Mouse (Mus musculus): ENCODE results near the gene Nobox. TPM values are rescaled to one million over a fixed set of nuclear protein-coding genes. Genes with fewer than 3 reads are reported as not detected.

The Nobox gene
- polyA plus RNA-seq, 1 experiment, result not detected

DNA sequence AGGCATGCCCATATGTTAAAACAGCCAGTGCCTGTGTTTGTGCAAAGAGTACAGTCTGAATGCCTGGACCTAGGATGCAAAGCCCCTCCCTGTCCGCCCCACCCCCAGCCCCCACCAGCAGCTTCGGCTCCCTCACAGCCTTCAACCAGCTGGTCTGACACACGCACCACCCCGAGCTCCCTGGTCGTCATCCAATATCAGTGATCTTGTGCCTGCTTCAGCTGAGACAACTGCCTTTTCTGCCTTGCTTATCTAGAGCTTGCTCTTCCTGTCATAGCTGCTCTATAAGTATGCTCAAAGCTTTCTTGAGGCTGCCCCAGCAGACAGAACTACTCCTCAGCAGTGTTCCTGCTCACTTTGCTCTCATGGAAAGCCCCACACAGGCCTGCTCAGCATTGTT lies 13.4 kb downstream of the Nobox start:
- H3K4me3 ChIP-seq (replicated peaks; ENCODE audit: control insufficient read depth, low read depth, low read length), result no peak overlapping the region
- H3K27ac ChIP-seq (ENCODE audit: control insufficient read depth, insufficient read depth, low read depth, low read length, poor library complexity), result no peak overlapping the region
- no peaks in the 10 kb centered on the region for H3K4me1 ChIP-seq (ENCODE audit: control insufficient read depth, insufficient read depth, low read length)
- 50% methylated on average over 5 of the region's 5 CpGs for WGBS
- TF ChIP-seq CTCF (IDR thresholded peaks at IDR 0.05; ENCODE audit: control insufficient read depth, insufficient read depth, low read length) (no peak), POLR2A (IDR thresholded peaks at IDR 0.05; ENCODE audit: borderline replicate concordance, control insufficient read depth, low read depth, low read length) (no peak)

GRCm38 (mm10) chr6:43293175-43293574 lies 16.2 kb downstream of the Nobox start:
- Histone ChIP-seq H3K4me1 (ENCODE audit: control insufficient read depth, insufficient read depth, low read length) (no peaks in the 10 kb centered on the region), H3K4me3 (replicated peaks; ENCODE audit: control insufficient read depth, low read depth, low read length) (no peak overlapping the region), H3K27ac (ENCODE audit: control insufficient read depth, insufficient read depth, low read depth, low read length, poor library complexity) (no peak overlapping the region)
- TF ChIP-seq POLR2A (IDR thresholded peaks at IDR 0.05; ENCODE audit: borderline replicate concordance, control insufficient read depth, low read depth, low read length) (no peak), CTCF (IDR thresholded peaks at IDR 0.05; ENCODE audit: control insufficient read depth, insufficient read depth, low read length) (no peak)
- 82% methylated on average over 7 of the region's 7 CpGs for WGBS

DNA sequence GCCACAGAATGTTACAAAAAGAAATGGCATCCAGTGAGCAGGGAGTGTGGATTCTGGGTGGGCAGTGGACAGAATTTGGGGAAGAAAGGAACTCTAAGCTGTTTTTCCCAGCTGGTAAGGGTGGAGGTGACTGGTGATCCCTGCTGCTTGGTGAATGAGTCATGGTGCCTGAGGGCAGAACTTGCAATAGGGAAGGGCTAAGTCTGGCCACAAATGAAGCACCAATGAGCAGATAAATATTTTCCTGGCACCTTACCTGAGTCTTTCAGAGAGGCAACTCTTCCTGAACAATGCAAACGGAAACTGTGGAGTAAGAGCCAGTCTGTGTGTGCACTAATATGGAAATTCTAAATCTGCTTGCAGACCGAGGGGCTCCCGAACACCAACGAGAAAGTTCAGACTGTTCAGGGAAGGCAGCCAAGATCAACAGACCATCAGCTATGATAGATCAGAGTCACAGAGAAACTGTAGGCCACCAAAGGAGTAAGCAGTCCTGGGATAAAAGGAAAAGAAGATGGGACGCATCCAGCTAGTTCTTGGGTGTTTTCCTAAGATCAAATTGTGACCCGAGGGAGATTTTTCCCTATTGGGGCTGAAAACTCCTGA lies 16.8 kb downstream of the Nobox start:
- TF ChIP-seq POLR2A (IDR thresholded peaks at IDR 0.05; ENCODE audit: borderline replicate concordance, control insufficient read depth, low read depth, low read length), result no peak
- no peak overlapping the region for H3K4me3 ChIP-seq (replicated peaks; ENCODE audit: control insufficient read depth, low read depth, low read length)
- H3K4me1 ChIP-seq (ENCODE audit: control insufficient read depth, insufficient read depth, low read length), result no peaks in the 10 kb centered on the region
- WGBS, result 76% methylated on average over 6 of the region's 6 CpGs
- no peak overlapping the region for H3K27ac ChIP-seq (ENCODE audit: control insufficient read depth, insufficient read depth, low read depth, low read length, poor library complexity)

DNA sequence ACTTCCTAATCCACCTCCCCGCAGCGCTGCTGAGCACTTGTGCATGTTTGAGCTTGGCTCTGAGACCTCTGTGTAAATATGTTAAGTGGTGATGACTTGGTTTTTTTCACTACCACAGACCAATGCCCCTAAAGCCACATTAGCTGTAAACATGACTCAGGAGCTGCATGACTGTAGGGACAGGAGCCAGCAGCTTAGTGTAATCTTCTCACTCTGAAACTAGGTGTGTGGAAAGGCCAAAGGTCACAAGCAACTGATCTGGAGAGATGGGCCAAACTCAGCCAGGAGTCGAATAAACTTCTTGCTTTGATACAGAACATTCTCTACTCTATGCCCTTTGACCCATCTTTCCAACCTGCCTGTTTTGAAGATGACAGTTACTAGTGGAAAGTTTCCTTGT lies 17.3 kb downstream of the Nobox start:
- no peak overlapping the region for H3K4me3 ChIP-seq (replicated peaks; ENCODE audit: control insufficient read depth, low read depth, low read length)
- no peak for TF ChIP-seq CTCF (IDR thresholded peaks at IDR 0.05; ENCODE audit: control insufficient read depth, insufficient read depth, low read length)
- TF ChIP-seq POLR2A (IDR thresholded peaks at IDR 0.05; ENCODE audit: borderline replicate concordance, control insufficient read depth, low read depth, low read length), result no peak
- WGBS, result 26% methylated on average over 3 of the region's 3 CpGs
- H3K27ac ChIP-seq (ENCODE audit: control insufficient read depth, insufficient read depth, low read depth, low read length, poor library complexity), result no peak overlapping the region
- no peaks in the 10 kb centered on the region for H3K4me1 ChIP-seq (ENCODE audit: control insufficient read depth, insufficient read depth, low read length)

- 85% methylated on average over 5 of the region's 5 CpGs for WGBS
- Histone ChIP-seq H3K27ac (ENCODE audit: control insufficient read depth, insufficient read depth, low read depth, low read length, poor library complexity) (no peak overlapping the region), H3K4me1 (ENCODE audit: control insufficient read depth, insufficient read depth, low read length) (no peaks in the 10 kb centered on the region), H3K4me3 (replicated peaks; ENCODE audit: control insufficient read depth, low read depth, low read length) (no peak overlapping the region)
- no peak for TF ChIP-seq POLR2A (IDR thresholded peaks at IDR 0.05; ENCODE audit: borderline replicate concordance, control insufficient read depth, low read depth, low read length)
- TF ChIP-seq CTCF (IDR thresholded peaks at IDR 0.05; ENCODE audit: control insufficient read depth, insufficient read depth, low read length), result no peak
Observed at GRCm38 (mm10) chr6:43280481-43280880, 28.9 kb downstream of the Nobox start.

GRCm38 (mm10) chr6:43278247-43278646 lies 31.1 kb downstream of the Nobox start:
- Histone ChIP-seq H3K4me3 (replicated peaks; ENCODE audit: control insufficient read depth, low read depth, low read length) (no peak overlapping the region), H3K4me1 (ENCODE audit: control insufficient read depth, insufficient read depth, low read length) (no peaks in the 10 kb centered on the region), H3K27ac (ENCODE audit: control insufficient read depth, insufficient read depth, low read depth, low read length, poor library complexity) (no peak overlapping the region)
- TF ChIP-seq POLR2A (IDR thresholded peaks at IDR 0.05; ENCODE audit: borderline replicate concordance, control insufficient read depth, low read depth, low read length) (no peak), CTCF (IDR thresholded peaks at IDR 0.05; ENCODE audit: control insufficient read depth, insufficient read depth, low read length) (no peak)

DNA sequence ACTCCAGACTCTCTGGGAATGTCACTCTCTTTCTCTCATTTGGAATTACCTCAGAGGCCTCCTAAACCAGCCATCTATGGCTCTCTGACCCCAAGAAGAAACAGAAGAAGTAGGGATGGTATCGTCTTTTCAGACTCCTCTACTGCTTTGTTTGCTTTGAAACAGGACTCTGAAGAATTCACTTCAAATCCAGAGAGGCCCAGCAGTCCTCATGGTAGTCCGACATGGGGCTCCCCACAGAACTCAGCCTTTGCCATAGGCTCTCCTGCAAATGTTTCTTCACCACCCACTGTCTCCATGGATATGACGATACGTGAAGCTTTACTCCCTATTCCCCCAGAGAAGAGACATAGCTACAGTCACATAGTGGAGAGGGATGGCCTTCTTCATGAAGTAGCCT lies 35.2 kb downstream of the Nobox start:
- no peaks in the 10 kb centered on the region for H3K4me1 ChIP-seq (ENCODE audit: control insufficient read depth, insufficient read depth, low read length)
- no peak overlapping the region for H3K4me3 ChIP-seq (replicated peaks; ENCODE audit: control insufficient read depth, low read depth, low read length)
- H3K27ac ChIP-seq (ENCODE audit: control insufficient read depth, insufficient read depth, low read depth, low read length, poor library complexity), result no peak overlapping the region
- no peak for TF ChIP-seq CTCF (IDR thresholded peaks at IDR 0.05; ENCODE audit: control insufficient read depth, insufficient read depth, low read length)
- no peak for TF ChIP-seq POLR2A (IDR thresholded peaks at IDR 0.05; ENCODE audit: borderline replicate concordance, control insufficient read depth, low read depth, low read length)
- WGBS, result 81% methylated on average over 4 of the region's 4 CpGs

DNA sequence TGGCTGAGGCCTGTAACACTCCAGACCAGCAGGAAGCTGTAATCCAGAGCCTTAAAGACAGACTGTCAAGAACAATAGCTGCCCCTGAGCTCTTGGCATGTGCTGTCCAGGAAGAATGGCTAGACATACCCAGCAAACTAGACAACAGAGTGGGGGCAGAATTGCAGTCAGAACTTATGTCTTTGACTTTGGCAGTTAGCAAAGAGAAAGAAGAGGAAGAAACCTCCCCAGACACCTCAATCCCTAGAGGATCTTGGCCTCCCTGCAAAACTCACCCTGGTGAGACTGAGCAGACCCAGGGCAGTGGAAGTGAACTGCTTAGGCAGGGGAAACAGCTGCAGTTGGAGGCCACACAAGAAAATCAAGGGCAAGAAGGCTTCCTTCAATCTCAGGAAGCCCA lies 36.8 kb downstream of the Nobox start:
- H3K4me3 ChIP-seq (replicated peaks; ENCODE audit: control insufficient read depth, low read depth, low read length), result no peak overlapping the region
- no peaks in the 10 kb centered on the region for H3K4me1 ChIP-seq (ENCODE audit: control insufficient read depth, insufficient read depth, low read length)
- TF ChIP-seq POLR2A (IDR thresholded peaks at IDR 0.05; ENCODE audit: borderline replicate concordance, control insufficient read depth, low read depth, low read length), result no peak
- no peak overlapping the region for H3K27ac ChIP-seq (ENCODE audit: control insufficient read depth, insufficient read depth, low read depth, low read length, poor library complexity)

DNA sequence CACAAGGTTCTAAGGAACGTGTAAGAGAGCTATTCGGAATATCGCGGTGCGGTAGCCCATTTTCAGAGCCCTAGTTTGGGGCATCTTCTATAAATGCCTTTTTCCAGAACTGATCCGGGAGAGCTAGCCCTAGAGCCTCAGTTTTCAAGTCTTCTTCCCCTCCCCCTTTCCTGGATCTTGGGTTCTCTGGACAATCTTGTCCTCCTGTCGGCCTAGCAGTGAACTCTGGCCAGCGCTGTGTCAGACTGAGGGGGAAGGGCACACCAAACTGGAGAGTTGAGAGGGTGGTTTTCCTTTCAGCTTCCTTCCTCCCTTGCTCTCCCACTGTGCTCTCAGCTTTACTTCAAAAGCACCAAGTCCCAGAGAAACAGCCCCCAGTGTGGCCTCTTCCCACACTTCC lies 43.0 kb downstream of the Nobox start:
- WGBS, result 3% methylated on average over 8 of the region's 8 CpGs
- Histone ChIP-seq H3K4me1 (ENCODE audit: control insufficient read depth, insufficient read depth, low read length) (no peaks in the 10 kb centered on the region), H3K27ac (ENCODE audit: control insufficient read depth, insufficient read depth, low read depth, low read length, poor library complexity) (no peak overlapping the region), H3K4me3 (replicated peaks; ENCODE audit: control insufficient read depth, low read depth, low read length) (no peak overlapping the region)
- no peak for TF ChIP-seq CTCF (IDR thresholded peaks at IDR 0.05; ENCODE audit: control insufficient read depth, insufficient read depth, low read length)
- no peak for TF ChIP-seq POLR2A (IDR thresholded peaks at IDR 0.05; ENCODE audit: borderline replicate concordance, control insufficient read depth, low read depth, low read length)
